Mouse (Mus musculus) left cerebral cortex, postnatal 10 days (tissue): ENCODE measurements at regions not wholly inside any gene's neighbourhood (a gene's known extent, or its start where the extent isn't known, plus 50 kb on each side); places are given as distances from the start of the nearest gene placed in this dataset.

Experiments used
- DNase-seq, 2 experiments: peaks; one replicate each; pipeline ENCODE4 v3.0.0; 2021 to 2022; ENCODE audit warnings: low spot score in 2 of 2, mixed read lengths in 1 of 2; ENCODE audit errors: extremely low spot score in 1 of 2
- intact Hi-C: fragments of 180-260 bp; cut with DNase I; formaldehyde crosslinking; loops from one replicate; pipeline ENCODE4 v1.15.1; 2025

DNA sequence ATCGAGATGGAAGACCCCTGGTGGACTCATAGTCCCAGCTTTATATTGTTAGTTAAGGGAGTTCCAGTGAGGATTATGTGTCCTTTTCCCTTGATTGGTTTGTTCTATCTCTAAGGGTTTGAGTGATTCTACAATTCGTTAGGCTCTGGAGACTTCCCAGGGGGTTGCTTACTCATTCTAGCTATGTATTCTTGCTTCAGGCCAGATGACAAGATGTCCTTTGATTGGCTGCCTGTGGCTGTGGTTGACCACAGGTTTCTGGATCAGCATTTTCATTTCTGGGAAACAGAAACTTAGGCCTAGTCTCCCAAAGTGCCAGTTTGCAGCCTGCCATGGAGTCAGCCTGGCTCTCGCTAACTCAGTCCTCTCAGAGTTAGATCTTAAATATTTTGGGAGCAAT is 119.3 kb upstream of the H2al1n start:
- intact Hi-C loops = no loop called here
- DNase-seq = no peak

DNA sequence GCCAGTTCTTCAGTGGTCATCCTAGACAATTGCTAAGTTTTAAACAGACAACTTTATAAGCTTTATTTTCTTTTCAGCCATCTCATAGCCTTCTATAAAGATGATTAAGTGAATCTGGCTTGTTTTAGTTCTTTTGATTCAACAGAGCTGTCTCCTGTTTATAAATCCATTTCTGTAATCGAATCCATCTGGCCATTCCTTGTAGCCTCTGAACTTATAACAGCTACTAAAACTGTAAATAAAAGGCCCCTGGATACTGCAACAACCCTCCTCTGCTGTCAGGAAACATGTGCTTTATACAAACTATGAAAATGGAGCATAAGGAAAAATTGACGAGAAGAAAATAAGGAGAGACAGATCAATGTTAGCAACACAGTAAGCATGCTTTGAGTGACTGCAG is 77.4 kb upstream of the H2al1n start:
- DNase-seq = no peak
- intact Hi-C loops = no loop called here

DNA sequence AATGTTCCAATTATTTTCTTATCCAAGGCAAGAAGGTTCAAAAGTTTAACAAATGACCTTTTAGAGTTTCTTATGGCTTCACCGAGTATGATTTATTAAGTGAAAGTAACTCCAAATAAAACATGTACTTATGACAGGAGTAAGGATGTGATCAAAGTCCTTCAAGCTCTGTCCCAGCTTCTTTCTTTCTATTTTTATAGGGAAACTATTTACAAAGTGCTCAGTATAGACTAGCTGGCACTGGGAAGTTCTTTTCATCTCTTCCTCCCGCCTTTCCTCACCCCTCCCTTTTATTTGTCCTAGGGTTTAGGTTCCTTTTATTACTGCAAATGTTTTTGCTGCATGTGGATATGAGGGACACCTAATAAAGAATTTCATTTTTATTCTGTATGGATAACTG is 76.3 kb upstream of the H2al1n start:
- DNase-seq = no peak
- intact Hi-C loops = no loop called here

DNA sequence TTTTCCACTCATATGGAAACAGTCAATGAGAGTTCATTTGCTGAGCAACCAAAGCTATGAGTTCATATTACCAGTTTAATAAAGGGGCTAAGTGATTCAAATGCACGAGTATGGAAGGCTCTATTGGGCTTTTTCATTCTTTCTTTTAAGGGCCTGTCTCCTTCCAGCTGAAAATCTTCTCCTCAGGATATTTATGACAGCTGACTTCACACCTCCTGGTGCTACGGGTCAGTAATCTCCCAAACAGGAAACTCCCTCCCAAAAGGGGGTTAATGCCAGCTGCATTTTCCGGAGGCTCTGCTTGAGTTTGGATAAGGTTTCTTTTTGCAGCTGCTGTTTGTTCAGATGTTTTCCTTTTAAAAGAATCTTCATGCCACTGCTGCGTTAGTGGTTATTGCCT is 72.5 kb upstream of the H2al1n start:
- peak in 1 of 2 experiments; percentile 8 for DNase-seq
- intact Hi-C loops = no loop called here
